Comparison of ENCODE assay signal across 14 mouse cellular contexts in genomic region chr5:136077001-136077550, GRCm38 (mm10). TPM values are rescaled to one million over a fixed set of nuclear protein-coding genes. Genes with fewer than 3 reads are reported as not detected.
DNase-seq lines count a peak whose midpoint lies in the region; ATAC-seq and TF ChIP-seq lines count a peak whose summit lies in the region.
"Had no signal": no experiment of that assay in that cellular context is flagged by ENCODE, and none has a peak within 500 bp of the region (broad histone marks: within the 10 kb centered on the region; RNA-seq: fewer than 3 reads in every experiment).

No protein-coding gene starts in this region.

- H3K27me3 ChIP-seq in embryonic facial prominence, embryonic 15.5 days, result no peaks in the 10 kb centered on the region
- H3K27me3 ChIP-seq in embryonic facial prominence, embryonic 10.5 days (replicated peaks; ENCODE audit: low read depth, poor library complexity, severe bottlenecking), result no peaks in the 10 kb centered on the region
- no peaks in the 10 kb centered on the region for H3K27me3 ChIP-seq in limb, embryonic 15.5 days
- H3K27me3 ChIP-seq in limb, embryonic 10.5 days (ENCODE audit: low read depth, poor library complexity, severe bottlenecking), result no peaks in the 10 kb centered on the region
- H3K27me3 ChIP-seq in kidney, adult 2 months (replicated peaks; ENCODE audit: control insufficient read depth, insufficient read depth, low read length), result no peaks in the 10 kb centered on the region
- H3K27me3 ChIP-seq in small intestine, adult 2 months (ENCODE audit: control insufficient read depth, insufficient read depth, low read length), result no peaks in the 10 kb centered on the region
- no peaks in the 10 kb centered on the region for H3K27me3 ChIP-seq in hindbrain, embryonic 10.5 days (ENCODE audit: insufficient read depth, poor library complexity, severe bottlenecking)

- H3K9ac ChIP-seq in embryonic facial prominence, embryonic 15.5 days, result no peak overlapping the region
- no peak overlapping the region for H3K9ac ChIP-seq in limb, embryonic 15.5 days
- H3K9ac ChIP-seq: forebrain, postnatal 0 days; heart, embryonic 13.5 days; liver, embryonic 12.5 days had no signal

- H3K27ac ChIP-seq in embryonic facial prominence, embryonic 15.5 days (replicated peaks), result peak overlapping the region; percentile 34; the same call in 1 of the 2 replicates
- H3K27ac ChIP-seq in embryonic facial prominence, embryonic 10.5 days (replicated peaks), result no peak overlapping the region
- H3K27ac ChIP-seq in limb, embryonic 15.5 days, result peak overlapping the region; percentile 47
- no peak overlapping the region for H3K27ac ChIP-seq in limb, embryonic 10.5 days
- H3K27ac ChIP-seq in kidney, adult 2 months (ENCODE audit: insufficient read depth, low read depth, low read length), result peak overlapping the region; percentile 89
- peak overlapping the region; percentile 28; the same call in 1 of the 2 replicates for H3K27ac ChIP-seq in small intestine, adult 2 months (ENCODE audit: insufficient read depth, low read depth, low read length)
- H3K27ac ChIP-seq in hindbrain, embryonic 10.5 days, result no peak overlapping the region
- H3K27ac ChIP-seq: heart, embryonic 13.5 days; liver, embryonic 12.5 days had no signal

- ATAC-seq in embryonic facial prominence, embryonic 15.5 days (ENCODE audit: insufficient number of reproducible peaks, low FRiP score, low TSS enrichment, low read depth), result no peak
- ATAC-seq in limb, embryonic 15.5 days (ENCODE audit: insufficient number of reproducible peaks, low FRiP score, low TSS enrichment, low read depth), result no peak
- ATAC-seq: activated CD4-positive, CD25-positive, alpha-beta regulatory T cell, adult 4 months; liver, embryonic 12.5 days had no signal

- H3K36me3 ChIP-seq in embryonic facial prominence, embryonic 15.5 days, result no peaks in the 10 kb centered on the region
- H3K36me3 ChIP-seq in embryonic facial prominence, embryonic 10.5 days (replicated peaks), result no peaks in the 10 kb centered on the region
- H3K36me3 ChIP-seq in limb, embryonic 15.5 days, result no peaks in the 10 kb centered on the region
- no peaks in the 10 kb centered on the region for H3K36me3 ChIP-seq in limb, embryonic 10.5 days
- H3K36me3 ChIP-seq in kidney, adult 2 months (ENCODE audit: control insufficient read depth, insufficient read depth, low read length), result no peaks in the 10 kb centered on the region
- no peaks in the 10 kb centered on the region for H3K36me3 ChIP-seq in small intestine, adult 2 months (ENCODE audit: control insufficient read depth, insufficient read depth, low read length)
- no peaks in the 10 kb centered on the region for H3K36me3 ChIP-seq in hindbrain, embryonic 10.5 days
- H3K36me3 ChIP-seq: heart, embryonic 13.5 days; liver, embryonic 12.5 days had no signal

- H3K4me3 ChIP-seq in embryonic facial prominence, embryonic 15.5 days (replicated peaks), result no peak overlapping the region
- H3K4me3 ChIP-seq in embryonic facial prominence, embryonic 10.5 days, result no peak overlapping the region
- H3K4me3 ChIP-seq in limb, embryonic 15.5 days, result no peak overlapping the region
- H3K4me3 ChIP-seq in limb, embryonic 10.5 days, result no peak overlapping the region
- H3K4me3 ChIP-seq in kidney, adult 2 months (ENCODE audit: insufficient read depth, low read depth, low read length), result no peak overlapping the region
- no peak overlapping the region for H3K4me3 ChIP-seq in small intestine, adult 2 months (ENCODE audit: low read depth, low read length)
- no peak overlapping the region for H3K4me3 ChIP-seq in hindbrain, embryonic 10.5 days
- H3K4me3 ChIP-seq: heart, embryonic 13.5 days; liver, embryonic 12.5 days had no signal

- no peak for TF ChIP-seq POLR2A in kidney, adult 2 months (IDR thresholded peaks at IDR 0.05; ENCODE audit: low read depth, low read length)
- no peak for TF ChIP-seq POLR2A in small intestine, adult 2 months (IDR thresholded peaks at IDR 0.05; ENCODE audit: low read depth, low read length)

- no peak for TF ChIP-seq CTCF in kidney, adult 2 months (conservative IDR thresholded peaks at IDR 0.05; ENCODE audit: insufficient read depth, insufficient read length, low read depth, low read length)
- no peak for TF ChIP-seq CTCF in small intestine, adult 2 months (IDR thresholded peaks at IDR 0.05; ENCODE audit: extremely low read depth, insufficient read length, insufficient replicate concordance, low read depth, low read length)

- peaks cover 17% of the 10 kb centered on the region for H3K4me1 ChIP-seq in embryonic facial prominence, embryonic 15.5 days
- H3K4me1 ChIP-seq in embryonic facial prominence, embryonic 10.5 days, result no peaks in the 10 kb centered on the region
- H3K4me1 ChIP-seq in limb, embryonic 15.5 days, result peaks cover 8% of the 10 kb centered on the region; the same call in 1 of the 2 replicates
- H3K4me1 ChIP-seq in limb, embryonic 10.5 days, result no peaks in the 10 kb centered on the region
- H3K4me1 ChIP-seq in kidney, adult 2 months (ENCODE audit: control insufficient read depth, insufficient read depth, low read length), result peaks cover 3% of the 10 kb centered on the region; the same call in 1 of the 2 replicates
- H3K4me1 ChIP-seq in small intestine, adult 2 months (ENCODE audit: control insufficient read depth, insufficient read depth, insufficient read length, low read length), result peaks cover 5% of the 10 kb centered on the region; the same call in 1 of the 2 replicates
- no peaks in the 10 kb centered on the region for H3K4me1 ChIP-seq in hindbrain, embryonic 10.5 days (replicated peaks)
- H3K4me1 ChIP-seq: liver, embryonic 12.5 days had no signal

- H3K4me2 ChIP-seq in embryonic facial prominence, embryonic 15.5 days (replicated peaks), result no peak overlapping the region
- no peak overlapping the region for H3K4me2 ChIP-seq in limb, embryonic 15.5 days
- H3K4me2 ChIP-seq: heart, embryonic 13.5 days; liver, embryonic 12.5 days had no signal

- 64% methylated on average over 9 of the region's 9 CpGs for WGBS in embryonic facial prominence, embryonic 15.5 days
- WGBS in embryonic facial prominence, embryonic 10.5 days, result 92% methylated on average over 9 of the region's 9 CpGs
- WGBS in limb, embryonic 15.5 days, result 55% methylated on average over 9 of the region's 9 CpGs
- 90% methylated on average over 9 of the region's 9 CpGs for WGBS in limb, embryonic 10.5 days
- 58% methylated on average over 9 of the region's 9 CpGs for WGBS in kidney, adult 2 months
- 72% methylated on average over 9 of the region's 9 CpGs for WGBS in small intestine, adult 2 months
- 90% methylated on average over 9 of the region's 9 CpGs for WGBS in hindbrain, embryonic 10.5 days

- DNase-seq in embryonic facial prominence, embryonic 10.5 days (ENCODE audit: low spot score), result no peak
- no peak for DNase-seq in limb, embryonic 10.5 days (ENCODE audit: low spot score)
- peak; percentile 67 for DNase-seq in kidney, adult 2 months
- DNase-seq in right cerebral cortex, adult 2 months (ENCODE audit: low spot score in 2 of 2), result no peak
- no peak for DNase-seq in hindbrain, embryonic 10.5 days (ENCODE audit: low spot score)
- DNase-seq: cerebellum, postnatal 36 days; lung, postnatal 36 days had no signal

- H3K9me3 ChIP-seq in embryonic facial prominence, embryonic 15.5 days (replicated peaks), result no peaks in the 10 kb centered on the region
- H3K9me3 ChIP-seq in embryonic facial prominence, embryonic 10.5 days, result no peaks in the 10 kb centered on the region
- H3K9me3 ChIP-seq in limb, embryonic 15.5 days, result no peaks in the 10 kb centered on the region
- no peaks in the 10 kb centered on the region for H3K9me3 ChIP-seq in limb, embryonic 10.5 days (replicated peaks)
- H3K9me3 ChIP-seq in hindbrain, embryonic 10.5 days, result no peaks in the 10 kb centered on the region
- H3K9me3 ChIP-seq: heart, embryonic 13.5 days; liver, embryonic 12.5 days had no signal

RNA-seq across cellular contexts. Expression of gene Rasa4, which starts 6.6 kb away (rescaled TPM):
- polyA plus RNA-seq in embryonic facial prominence, embryonic 15.5 days (2015; fragmentation: Nextera tagmentation; extraction: Ambion mirVana), result 13.4 and 13.6 TPM in 2 replicates
- 2.4 and 4.7 TPM in 2 replicates for polyA plus RNA-seq in embryonic facial prominence, embryonic 10.5 days (2016; fragmentation: Nextera tagmentation; extraction: Ambion mirVana)
- 12.1 and 13.6 TPM in 2 replicates for polyA plus RNA-seq in limb, embryonic 15.5 days (2015; fragmentation: Nextera tagmentation; extraction: Ambion mirVana)
- 1.1 and 2.4 TPM in 2 replicates for polyA plus RNA-seq in limb, embryonic 10.5 days (2016; fragmentation: Nextera tagmentation; extraction: Ambion mirVana)
- 7.6 and 9.1 TPM in 2 replicates for polyA plus RNA-seq in kidney, adult 2 months (2012; rRNA removed)
- 16.5 and 42.8 TPM in 2 replicates for polyA plus RNA-seq in small intestine, adult 2 months (2012; rRNA removed)
- 4.8 and 5.5 TPM in 2 replicates for polyA plus RNA-seq in hindbrain, embryonic 10.5 days (2016; fragmentation: Nextera tagmentation; extraction: Ambion mirVana)

RNA-seq across cellular contexts. Expression of gene Upk3bl, which starts 22.8 kb away (rescaled TPM):
- 41.7 and 48.4 TPM in 2 replicates for polyA plus RNA-seq in embryonic facial prominence, embryonic 15.5 days (2015; fragmentation: Nextera tagmentation; extraction: Ambion mirVana)
- polyA plus RNA-seq in embryonic facial prominence, embryonic 10.5 days (2016; fragmentation: Nextera tagmentation; extraction: Ambion mirVana), result 6.0 and 6.7 TPM in 2 replicates
- 58.9 and 59.3 TPM in 2 replicates for polyA plus RNA-seq in limb, embryonic 15.5 days (2015; fragmentation: Nextera tagmentation; extraction: Ambion mirVana)
- 3.5 and 4.9 TPM in 2 replicates for polyA plus RNA-seq in limb, embryonic 10.5 days (2016; fragmentation: Nextera tagmentation; extraction: Ambion mirVana)
- 0.52 and 0.96 TPM in 2 replicates for polyA plus RNA-seq in kidney, adult 2 months (2012; rRNA removed)
- 0.76 and 1.7 TPM in 2 replicates for polyA plus RNA-seq in small intestine, adult 2 months (2012; rRNA removed)
- polyA plus RNA-seq in hindbrain, embryonic 10.5 days (2016; fragmentation: Nextera tagmentation; extraction: Ambion mirVana), result 1.1 and 1.8 TPM in 2 replicates
- polyA plus RNA-seq: activated CD4-positive, CD25-positive, alpha-beta regulatory T cell, adult 4 months; forebrain, postnatal 0 days had no signal

RNA-seq across cellular contexts. Expression of gene Upk3b, which starts 38.8 kb away (rescaled TPM):
- polyA plus RNA-seq in embryonic facial prominence, embryonic 15.5 days (2015; fragmentation: Nextera tagmentation; extraction: Ambion mirVana), result 4.0 and 5.4 TPM in 2 replicates
- 0.32 and 0.78 TPM in 2 replicates for polyA plus RNA-seq in embryonic facial prominence, embryonic 10.5 days (2016; fragmentation: Nextera tagmentation; extraction: Ambion mirVana)
- polyA plus RNA-seq in limb, embryonic 15.5 days (2015; fragmentation: Nextera tagmentation; extraction: Ambion mirVana), result 9.1 and 10.9 TPM in 2 replicates
- 1.5 and 5.5 TPM in 2 replicates for polyA plus RNA-seq in limb, embryonic 10.5 days (2016; fragmentation: Nextera tagmentation; extraction: Ambion mirVana)
- 7.7 and 8.1 TPM in 2 replicates for polyA plus RNA-seq in kidney, adult 2 months (2012; rRNA removed)
- polyA plus RNA-seq in small intestine, adult 2 months (2012; rRNA removed), result 1.4 and 3.7 TPM in 2 replicates
- 0.09 and 0.26 TPM in 2 replicates for polyA plus RNA-seq in hindbrain, embryonic 10.5 days (2016; fragmentation: Nextera tagmentation; extraction: Ambion mirVana)
- polyA plus RNA-seq: activated CD4-positive, CD25-positive, alpha-beta regulatory T cell, adult 4 months; forebrain, postnatal 0 days had no signal

RNA-seq across cellular contexts. Expression of gene Polr2j, which starts 39.4 kb away (rescaled TPM):
- 205 and 222 TPM in 2 replicates for polyA plus RNA-seq in embryonic facial prominence, embryonic 15.5 days (2015; fragmentation: Nextera tagmentation; extraction: Ambion mirVana)
- 300 and 301 TPM in 2 replicates for polyA plus RNA-seq in embryonic facial prominence, embryonic 10.5 days (2016; fragmentation: Nextera tagmentation; extraction: Ambion mirVana)
- polyA plus RNA-seq in limb, embryonic 15.5 days (2015; fragmentation: Nextera tagmentation; extraction: Ambion mirVana), result 195 and 204 TPM in 2 replicates
- 283 and 310 TPM in 2 replicates for polyA plus RNA-seq in limb, embryonic 10.5 days (2016; fragmentation: Nextera tagmentation; extraction: Ambion mirVana)
- 88.9 and 103 TPM in 2 replicates for polyA plus RNA-seq in kidney, adult 2 months (2012; rRNA removed)
- 29.3 and 48.4 TPM in 2 replicates for polyA plus RNA-seq in small intestine, adult 2 months (2012; rRNA removed)
- polyA plus RNA-seq in hindbrain, embryonic 10.5 days (2016; fragmentation: Nextera tagmentation; extraction: Ambion mirVana), result 288 and 292 TPM in 2 replicates

RNA-seq across cellular contexts. Expression of gene Lrwd1, which starts 58.8 kb away (rescaled TPM):
- polyA plus RNA-seq in embryonic facial prominence, embryonic 15.5 days (2015; fragmentation: Nextera tagmentation; extraction: Ambion mirVana), result 36.8 and 40.0 TPM in 2 replicates
- polyA plus RNA-seq in embryonic facial prominence, embryonic 10.5 days (2016; fragmentation: Nextera tagmentation; extraction: Ambion mirVana), result 59.7 and 62.4 TPM in 2 replicates
- 31.5 and 32.3 TPM in 2 replicates for polyA plus RNA-seq in limb, embryonic 15.5 days (2015; fragmentation: Nextera tagmentation; extraction: Ambion mirVana)
- 62.4 and 66.4 TPM in 2 replicates for polyA plus RNA-seq in limb, embryonic 10.5 days (2016; fragmentation: Nextera tagmentation; extraction: Ambion mirVana)
- polyA plus RNA-seq in kidney, adult 2 months (2012; rRNA removed), result 18.4 and 19.9 TPM in 2 replicates
- 8.9 and 16.9 TPM in 2 replicates for polyA plus RNA-seq in small intestine, adult 2 months (2012; rRNA removed)
- 54.3 and 59.7 TPM in 2 replicates for polyA plus RNA-seq in hindbrain, embryonic 10.5 days (2016; fragmentation: Nextera tagmentation; extraction: Ambion mirVana)

Comparison
In these comparisons a context has a peak if more than half of its experiments do, and no peak if none do; other contexts are left out.
1. H3K27ac ChIP-seq: peak in embryonic facial prominence, embryonic 15.5 days (single experiment), limb, embryonic 15.5 days (single experiment), kidney, adult 2 months (single experiment) and small intestine, adult 2 months (single experiment); none in embryonic facial prominence, embryonic 10.5 days (single experiment), limb, embryonic 10.5 days (single experiment) and hindbrain, embryonic 10.5 days (single experiment).